In genomic region chr8:70330741-70331364, GRCm38 (mm10) we compare ENCODE assay signal across 8 mouse cellular contexts. TPM values are rescaled to one million over a fixed set of nuclear protein-coding genes. Genes with fewer than 3 reads are reported as not detected.
A peak's percentile ranks its signal among the peaks of the same experiment; 100 is the strongest.
DNase-seq lines count a peak whose midpoint lies in the region; ATAC-seq and TF ChIP-seq lines count a peak whose summit lies in the region.

No protein-coding gene starts in this region.

- peak overlapping the region; percentile 15; the same call in 1 of the 2 replicates for H3K4me3 ChIP-seq in neural tube, embryonic 11.5 days (ENCODE audit: low read depth, low read length)
- H3K4me3 ChIP-seq in heart, embryonic 14.5 days (ENCODE audit: control insufficient read depth in 1 of 2, insufficient read depth in 1 of 2, low read depth in 1 of 2, low read length in 2 of 2), result 0 out of 4 replicates have a peak overlapping the region, but pooled peaks of 1 of the 2 experiments have one; percentile 7
- H3K4me3 ChIP-seq in left cerebral cortex, adult 2 months, result no peak overlapping the region
- H3K4me3 ChIP-seq in midbrain, embryonic 13.5 days (replicated peaks), result no peak overlapping the region; the same call in 1 of the 2 replicates

- peaks cover 23% of the 10 kb centered on the region for H3K4me1 ChIP-seq in neural tube, embryonic 11.5 days (ENCODE audit: control insufficient read depth, insufficient read depth, low read length)
- H3K4me1 ChIP-seq in heart, embryonic 14.5 days (ENCODE audit: control insufficient read depth in 2 of 2, insufficient read depth in 2 of 2, low read length in 2 of 2), result peaks cover 11 to 21% of the 10 kb centered on the region in 2 experiments; a peak in 3 of 4 replicates
- peaks cover 37% of the 10 kb centered on the region for H3K4me1 ChIP-seq in midbrain, embryonic 13.5 days (replicated peaks)

- no peaks in the 10 kb centered on the region for H3K9me3 ChIP-seq in neural tube, embryonic 11.5 days (ENCODE audit: control insufficient read depth, low read length)
- H3K9me3 ChIP-seq in heart, embryonic 14.5 days (ENCODE audit: control insufficient read depth, low read length), result no peaks in the 10 kb centered on the region
- no peaks in the 10 kb centered on the region for H3K9me3 ChIP-seq in midbrain, embryonic 13.5 days

- H3K4me2 ChIP-seq in neural tube, embryonic 11.5 days (ENCODE audit: low read depth), result peak overlapping the region; percentile 33
- peak overlapping the region; percentile 52 for H3K4me2 ChIP-seq in heart, embryonic 14.5 days (ENCODE audit: low read length)
- peak overlapping the region; percentile 36 for H3K4me2 ChIP-seq in midbrain, embryonic 13.5 days (replicated peaks)

- no peak overlapping the region for H3K27ac ChIP-seq in neural tube, embryonic 11.5 days (ENCODE audit: low read depth, low read length)
- H3K27ac ChIP-seq in heart, embryonic 14.5 days (replicated peaks in 1 of 2; ENCODE audit: control insufficient read depth in 1 of 2, insufficient read depth in 1 of 2, low read depth in 2 of 2, low read length in 2 of 2), result no peak overlapping the region
- peak overlapping the region; percentile 63 for H3K27ac ChIP-seq in left cerebral cortex, adult 2 months
- H3K27ac ChIP-seq in midbrain, embryonic 13.5 days, result 0 out of 2 replicates have a peak overlapping the region, but pooled peaks have one; percentile 25

- WGBS in neural tube, embryonic 11.5 days, result 22% methylated on average over 53 of the region's 53 CpGs
- 34% methylated on average over 53 of the region's 53 CpGs for WGBS in heart, embryonic 14.5 days
- 26% methylated on average over 53 of the region's 53 CpGs for WGBS in midbrain, embryonic 13.5 days

- peaks cover 22% of the 10 kb centered on the region for H3K36me3 ChIP-seq in neural tube, embryonic 11.5 days (ENCODE audit: control insufficient read depth, insufficient read depth, low read length)
- peaks cover 49% of the 10 kb centered on the region for H3K36me3 ChIP-seq in heart, embryonic 14.5 days (ENCODE audit: control insufficient read depth, insufficient read depth, low read length)
- H3K36me3 ChIP-seq in midbrain, embryonic 13.5 days, result peaks cover 83% of the 10 kb centered on the region

- H3K27me3 ChIP-seq in neural tube, embryonic 11.5 days (ENCODE audit: control insufficient read depth, insufficient read depth, low read length), result no peaks in the 10 kb centered on the region
- peaks cover 6% of the 10 kb centered on the region; the same call in 1 of the 2 replicates for H3K27me3 ChIP-seq in heart, embryonic 14.5 days (ENCODE audit: control insufficient read depth, insufficient read depth, low read length)
- H3K27me3 ChIP-seq in midbrain, embryonic 13.5 days, result peaks cover 15% of the 10 kb centered on the region

- peak; percentile 73 for ATAC-seq in neural tube, embryonic 11.5 days (ENCODE audit: insufficient read depth, low FRiP score, low TSS enrichment)
- ATAC-seq in common myeloid progenitor, adult 5-6 weeks (replicated peaks; ENCODE audit: low read depth, poor library complexity, severe bottlenecking), result peak; percentile 37; the same call in 1 of the 2 replicates
- peak; percentile 63; the same call in 1 of the 2 replicates for ATAC-seq in heart, embryonic 14.5 days (ENCODE audit: insufficient number of reproducible peaks, insufficient read depth, low FRiP score, low read depth)
- ATAC-seq in midbrain, embryonic 13.5 days, result peak; percentile 86

- peak; percentile 55 for TF ChIP-seq CTCF in left cerebral cortex, adult 2 months (IDR thresholded peaks at IDR 0.05)

- peak; percentile 83 for DNase-seq in neural tube, embryonic 11.5 days (ENCODE audit: low spot score)
- DNase-seq in neural tube, embryonic 10.5 days (ENCODE audit: extremely low spot score, low spot score), result no peak
- DNase-seq in left cerebral cortex, adult 2 months (ENCODE audit: extremely low spot score in 1 of 2, low spot score in 2 of 2), result peak; percentile 67 to 70
- no peak for DNase-seq in urinary bladder, postnatal 4 days (ENCODE audit: low spot score in 2 of 2)
- no peak for DNase-seq in urinary bladder, postnatal 36 days (ENCODE audit: low spot score in 2 of 2)

- intact Hi-C loops in left cerebral cortex, adult 2 months (cut with DNase I), result no loop called here

- no peak overlapping the region for H3K9ac ChIP-seq in neural tube, embryonic 11.5 days (ENCODE audit: low read length)
- peak overlapping the region; percentile 2; the same call in 1 of the 2 replicates for H3K9ac ChIP-seq in heart, embryonic 14.5 days (ENCODE audit: low read length)
- H3K9ac ChIP-seq in midbrain, embryonic 13.5 days (replicated peaks), result peak overlapping the region; percentile 48

RNA-seq across cellular contexts. Expression of gene Gdf1, which starts 1.2 kb away (rescaled TPM):
- 0.93 and 1.5 TPM in 2 replicates for polyA plus RNA-seq in neural tube, embryonic 11.5 days (2014; fragmentation: Nextera tagmentation; extraction: Ambion mirVana)
- total RNA-seq in common myeloid progenitor, adult 5-6 weeks (2017), result not detected in 2 replicates
- polyA plus RNA-seq in heart, embryonic 14.5 days (2014; fragmentation: Nextera tagmentation; extraction: Ambion mirVana), result 0.57 TPM in 1 of 2 replicates, not detected in the other
- total RNA-seq in left cerebral cortex, adult 2 months (2021), result 10 to 100 TPM in 1 of 2 experiments, 1 to 10 TPM in 1; 8.2 to 17.1 TPM
- 3.7 and 6.0 TPM in 2 replicates for polyA plus RNA-seq in midbrain, embryonic 13.5 days (2015; fragmentation: Nextera tagmentation; extraction: Ambion mirVana)

RNA-seq across cellular contexts. Expression of gene Cers1, which starts 15.3 kb away (rescaled TPM):
- polyA plus RNA-seq in neural tube, embryonic 11.5 days (2014; fragmentation: Nextera tagmentation; extraction: Ambion mirVana), result 6.8 and 6.9 TPM in 2 replicates
- not detected in 2 replicates for total RNA-seq in common myeloid progenitor, adult 5-6 weeks (2017)
- polyA plus RNA-seq in heart, embryonic 14.5 days (2014; fragmentation: Nextera tagmentation; extraction: Ambion mirVana), result 1.8 and 2.3 TPM in 2 replicates
- 100 to 1,000 TPM in 1 of 2 experiments, 10 to 100 TPM in 1; 94.8 to 104 TPM for total RNA-seq in left cerebral cortex, adult 2 months (2021)
- 23.7 and 26.2 TPM in 2 replicates for polyA plus RNA-seq in midbrain, embryonic 13.5 days (2015; fragmentation: Nextera tagmentation; extraction: Ambion mirVana)

RNA-seq across cellular contexts. Expression of gene Upf1, which starts 22.2 kb away (rescaled TPM):
- polyA plus RNA-seq in neural tube, embryonic 11.5 days (2014; fragmentation: Nextera tagmentation; extraction: Ambion mirVana), result 24.0 and 24.1 TPM in 2 replicates
- total RNA-seq in common myeloid progenitor, adult 5-6 weeks (2017), result 31.9 and 36.7 TPM in 2 replicates
- polyA plus RNA-seq in heart, embryonic 14.5 days (2014; fragmentation: Nextera tagmentation; extraction: Ambion mirVana), result 14.2 and 18.1 TPM in 2 replicates
- total RNA-seq in left cerebral cortex, adult 2 months (2021), result 10 to 100 TPM; 66.0 to 70.0 TPM
- 15.5 and 18.1 TPM in 2 replicates for polyA plus RNA-seq in midbrain, embryonic 13.5 days (2015; fragmentation: Nextera tagmentation; extraction: Ambion mirVana)

RNA-seq across cellular contexts. Expression of gene Cope, which starts 28.5 kb away (rescaled TPM):
- 272 and 283 TPM in 2 replicates for polyA plus RNA-seq in neural tube, embryonic 11.5 days (2014; fragmentation: Nextera tagmentation; extraction: Ambion mirVana)
- 72.8 and 104 TPM in 2 replicates for total RNA-seq in common myeloid progenitor, adult 5-6 weeks (2017)
- 294 and 319 TPM in 2 replicates for polyA plus RNA-seq in heart, embryonic 14.5 days (2014; fragmentation: Nextera tagmentation; extraction: Ambion mirVana)
- 100 to 1,000 TPM; 137 to 145 TPM for total RNA-seq in left cerebral cortex, adult 2 months (2021)
- 273 and 290 TPM in 2 replicates for polyA plus RNA-seq in midbrain, embryonic 13.5 days (2015; fragmentation: Nextera tagmentation; extraction: Ambion mirVana)

RNA-seq across cellular contexts. Expression of gene Ddx49, which starts 28.6 kb away (rescaled TPM):
- 51.4 and 55.2 TPM in 2 replicates for polyA plus RNA-seq in neural tube, embryonic 11.5 days (2014; fragmentation: Nextera tagmentation; extraction: Ambion mirVana)
- total RNA-seq in common myeloid progenitor, adult 5-6 weeks (2017), result 162 and 168 TPM in 2 replicates
- 28.9 and 33.7 TPM in 2 replicates for polyA plus RNA-seq in heart, embryonic 14.5 days (2014; fragmentation: Nextera tagmentation; extraction: Ambion mirVana)
- total RNA-seq in left cerebral cortex, adult 2 months (2021), result 10 to 100 TPM; 43.9 to 47.5 TPM
- polyA plus RNA-seq in midbrain, embryonic 13.5 days (2015; fragmentation: Nextera tagmentation; extraction: Ambion mirVana), result 50.0 and 54.6 TPM in 2 replicates

Comparison
In these comparisons a context has a peak if more than half of its experiments do, and no peak if none do; other contexts are left out.
1. DNase-seq: peak in neural tube, embryonic 11.5 days (single experiment) and left cerebral cortex, adult 2 months (2 of 2); none in neural tube, embryonic 10.5 days (single experiment), urinary bladder, postnatal 4 days (0 of 2) and urinary bladder, postnatal 36 days (0 of 2).
2. H3K27ac ChIP-seq: peak in left cerebral cortex, adult 2 months (single experiment) and midbrain, embryonic 13.5 days (single experiment); none in neural tube, embryonic 11.5 days (single experiment) and heart, embryonic 14.5 days (0 of 2).
3. Peak in every context shown above with its lines, with median percentiles within 50 percentile points of each other: ATAC-seq and H3K4me2 ChIP-seq.